Mouse (Mus musculus): ENCODE data around the gene Plekhh3.
A peak's percentile ranks its signal among the peaks of the same experiment; 100 is the strongest.

Gene Plekhh3

DNA sequence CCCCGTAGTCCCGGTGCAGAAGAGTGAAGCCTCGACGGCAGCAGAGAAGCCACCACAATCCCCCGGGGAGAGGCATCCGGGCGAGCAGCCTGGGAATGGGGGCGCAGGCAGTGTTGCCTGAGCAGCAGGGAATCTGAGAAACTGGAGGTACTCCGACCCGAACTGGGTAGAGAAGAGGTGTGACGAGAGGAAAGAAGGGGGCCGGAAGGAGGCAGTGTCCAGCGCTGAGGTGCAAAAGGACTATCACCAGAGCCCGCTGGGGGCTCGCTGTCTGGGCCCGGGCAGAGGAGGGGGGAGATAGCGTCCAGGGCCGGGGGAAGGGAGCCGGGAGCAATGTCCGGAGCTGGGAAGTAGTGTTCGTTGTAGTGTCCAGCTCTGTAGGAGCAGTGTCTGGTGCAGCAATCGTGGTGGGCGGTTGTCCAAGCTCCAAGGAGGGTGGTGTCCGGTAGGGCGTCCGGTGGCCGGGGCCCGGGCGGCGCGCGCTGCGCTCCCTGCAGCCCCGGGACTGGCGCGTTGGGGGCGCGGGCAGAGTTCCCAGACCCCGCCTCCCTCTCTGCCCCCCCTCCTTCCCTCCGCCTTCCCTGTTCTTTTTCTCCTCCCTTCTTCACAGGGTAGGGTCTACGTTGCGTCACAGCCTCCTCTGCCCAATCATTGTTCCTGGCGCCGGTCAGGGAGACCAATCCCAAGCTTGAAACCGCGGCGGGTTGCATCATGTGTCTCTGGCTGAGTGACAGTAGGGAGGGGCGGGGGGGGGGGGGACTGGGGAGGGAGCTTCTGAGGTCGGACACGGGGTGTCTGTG, at the start of gene Plekhh3:
Plekhh3 (minus strand) TSS at position 541 of the 800 bp plus-strand sequence.
- peak; percentile 83 for DNase-seq (ENCODE audit: low spot score)

DNA sequence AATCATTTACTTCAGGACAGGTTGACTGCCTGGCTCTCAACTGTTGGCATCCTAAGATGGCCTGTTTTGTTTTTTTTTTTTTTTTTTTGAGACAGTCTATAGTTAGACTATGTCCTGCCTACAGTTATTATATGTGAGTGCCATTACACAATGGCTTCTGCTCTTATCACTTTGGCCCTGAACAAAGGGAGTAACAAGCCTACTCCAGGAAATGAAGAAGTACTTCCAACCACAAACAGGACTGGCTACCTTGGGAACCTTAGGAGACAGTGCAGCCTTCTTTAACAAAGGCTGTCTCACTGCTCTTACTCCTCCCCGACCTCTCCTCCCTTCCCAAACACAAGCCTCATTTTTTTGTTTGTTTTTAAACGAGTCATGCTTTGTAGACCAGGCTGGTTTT, 49.7 kb upstream of the Plekhh3 start:
- no peak for DNase-seq (ENCODE audit: low spot score)

DNA sequence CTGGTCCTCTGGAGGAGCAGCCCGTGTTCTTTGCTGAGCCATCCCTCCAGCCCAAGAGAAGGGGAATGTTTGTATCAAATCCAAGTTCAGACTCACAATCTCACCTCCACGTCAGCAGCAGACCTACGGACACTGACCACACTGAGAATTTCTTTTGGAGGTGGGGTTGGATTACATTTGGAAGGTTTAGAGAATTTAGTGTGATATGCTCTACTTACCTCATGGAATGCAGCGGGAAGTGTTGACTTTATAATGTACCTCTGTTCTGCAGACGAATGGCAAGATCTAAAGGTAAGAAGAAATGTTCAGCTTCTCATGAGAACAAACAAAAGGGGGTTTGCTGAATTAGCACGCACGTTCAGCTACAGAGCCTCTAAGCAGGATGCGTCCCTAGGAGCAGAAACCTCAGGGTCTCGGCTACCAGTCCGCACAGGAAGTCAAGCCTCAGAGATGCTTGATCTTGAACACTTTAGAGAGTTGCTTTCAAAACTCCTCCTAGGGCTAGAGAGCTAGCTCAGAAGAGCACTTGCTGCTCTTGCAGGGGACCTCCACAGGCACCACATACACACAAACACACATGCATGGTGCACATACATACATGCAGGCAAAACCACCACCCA, 47.4 kb upstream of the Plekhh3 start:
- no peak for DNase-seq (ENCODE audit: low spot score)

DNA sequence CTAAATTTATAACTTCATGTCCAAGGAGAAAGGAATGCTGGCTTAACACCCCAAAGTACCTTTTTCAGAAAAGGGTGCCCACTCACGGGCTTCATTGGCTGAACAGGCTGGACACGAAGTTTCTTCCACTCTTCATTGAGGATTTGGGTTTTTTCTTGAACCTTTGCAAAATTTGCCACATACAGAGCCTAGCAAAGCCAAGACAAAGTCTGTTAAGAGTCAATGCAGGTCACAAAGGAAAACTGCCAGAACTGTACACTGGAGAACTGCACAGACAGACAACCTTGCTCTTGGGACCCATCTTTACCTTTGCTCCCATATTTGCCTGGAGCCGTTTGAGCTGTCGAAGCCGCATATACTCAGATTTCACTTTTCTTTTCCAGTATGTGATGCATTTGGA, 45.8 kb upstream of the Plekhh3 start:
- DNase-seq (ENCODE audit: low spot score) = no peak

DNA sequence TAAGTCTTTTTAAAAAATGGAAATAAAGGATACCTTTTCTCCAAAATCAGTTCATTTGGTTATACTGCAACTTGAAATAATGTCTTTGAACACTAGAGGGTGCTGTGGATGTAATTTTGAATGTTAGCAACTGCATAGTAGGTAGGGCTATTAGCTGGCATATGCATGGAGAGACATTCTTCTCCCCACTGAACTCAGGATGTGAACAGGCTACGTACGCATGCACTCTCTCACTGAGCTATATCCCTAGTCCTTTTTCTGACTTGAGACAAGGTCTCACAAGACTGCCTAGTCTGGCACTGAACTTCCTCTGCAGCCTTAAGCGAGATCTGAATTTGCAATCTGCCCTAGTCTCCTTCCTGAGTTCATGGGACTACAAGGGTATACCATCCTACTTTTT, 40.8 kb upstream of the Plekhh3 start:
- peak; percentile 31 for DNase-seq (ENCODE audit: low spot score)

DNA sequence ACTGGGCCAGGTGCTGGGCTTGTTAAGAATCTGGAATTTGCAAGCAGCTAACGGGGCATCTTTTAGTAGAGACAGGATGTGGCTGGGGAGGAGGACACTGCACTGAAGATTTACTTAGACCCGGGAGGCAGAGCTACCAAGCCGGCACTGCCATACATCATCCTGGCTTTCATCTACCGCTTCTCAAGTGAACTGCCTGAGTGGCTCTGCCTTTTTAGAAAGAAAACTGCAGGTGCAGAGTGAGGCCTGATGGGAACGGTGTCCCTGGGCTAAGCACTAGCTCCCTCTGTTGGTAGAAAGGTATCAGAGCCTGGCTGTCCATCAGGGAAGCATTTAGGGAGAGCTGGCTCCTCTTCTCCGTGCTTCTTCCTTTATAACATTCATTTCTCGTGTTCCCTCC, 29.8 kb upstream of the Plekhh3 start:
- no peak for DNase-seq (ENCODE audit: low spot score)

DNA sequence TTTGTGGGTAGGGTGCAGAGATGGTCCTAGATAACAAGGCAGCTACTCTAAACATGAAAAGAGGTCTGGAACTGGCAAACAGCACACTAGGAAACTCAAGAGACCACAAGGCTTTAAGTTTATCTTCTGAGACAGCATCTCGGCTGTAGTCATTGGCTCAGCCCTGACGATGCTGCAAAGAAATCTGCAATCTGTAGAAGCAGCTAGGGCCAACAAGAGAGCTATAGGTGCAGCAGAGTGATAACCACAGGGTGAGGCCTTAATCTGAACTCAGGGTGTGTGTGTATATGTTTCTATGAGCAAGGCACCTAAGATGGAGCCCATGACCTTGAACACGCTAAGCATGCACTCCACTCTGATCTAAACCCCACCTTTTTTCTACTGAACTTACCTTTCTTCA, 28.4 kb upstream of the Plekhh3 start:
- DNase-seq (ENCODE audit: low spot score) = no peak

DNA sequence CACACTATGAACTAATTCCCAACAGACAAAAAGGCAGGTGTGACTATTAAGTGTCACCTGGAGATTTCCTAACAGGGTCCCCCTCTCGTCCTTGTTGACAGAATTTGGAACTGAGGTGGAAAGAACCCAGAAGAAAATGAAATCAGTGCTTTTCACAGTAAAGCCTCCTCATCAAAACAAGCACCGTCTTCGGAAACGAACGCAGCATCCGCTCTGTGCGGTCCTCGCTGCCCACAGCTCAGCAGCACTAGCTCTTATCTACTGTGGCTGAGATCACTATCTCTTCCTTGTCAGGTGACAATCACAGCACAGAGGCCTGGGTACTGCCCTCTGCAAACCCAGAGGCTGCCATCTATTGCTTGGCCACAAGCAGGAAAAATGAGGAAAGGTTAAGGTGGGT, 25.0 kb upstream of the Plekhh3 start:
- no peak for DNase-seq (ENCODE audit: low spot score)

DNA sequence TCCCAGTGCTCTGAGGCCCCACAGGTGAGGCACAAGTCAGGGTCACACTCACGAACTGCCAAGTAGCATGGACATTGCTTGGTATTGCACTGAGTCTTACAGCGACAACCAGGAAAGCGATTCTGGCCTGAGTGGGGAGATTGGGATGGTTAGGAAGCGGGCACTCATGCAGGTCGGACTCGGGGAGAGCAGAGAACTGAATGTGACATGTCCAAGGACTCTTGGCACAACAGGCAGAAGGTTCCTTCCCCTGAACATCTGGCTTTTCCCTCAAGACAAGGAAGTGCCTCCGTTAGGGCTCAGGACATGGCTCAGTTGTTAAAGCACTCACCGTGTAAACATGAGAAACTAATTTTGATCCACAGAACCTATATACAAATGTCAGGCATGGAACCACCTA, 24.4 kb upstream of the Plekhh3 start:
- no peak for DNase-seq (ENCODE audit: low spot score)

DNA sequence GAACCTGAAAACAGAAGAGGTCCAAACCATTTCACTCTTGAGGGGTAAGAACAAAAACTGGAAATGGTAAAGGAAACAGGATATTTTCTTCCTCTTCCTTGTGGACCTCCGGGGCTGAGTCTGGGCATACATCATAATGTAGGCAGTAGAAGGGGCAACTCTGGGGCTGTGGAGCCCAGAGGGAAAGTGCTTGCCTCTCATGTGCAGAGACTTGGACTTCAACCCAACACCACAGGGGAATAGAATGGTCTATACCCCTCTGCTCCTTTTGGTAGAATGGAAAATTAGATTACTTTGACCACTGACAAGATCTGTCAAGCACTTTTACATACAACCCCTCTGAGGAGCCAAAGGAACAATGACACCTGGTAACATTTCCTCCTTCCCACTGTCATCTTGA, 23.9 kb upstream of the Plekhh3 start:
- DNase-seq (ENCODE audit: low spot score) = no peak

DNA sequence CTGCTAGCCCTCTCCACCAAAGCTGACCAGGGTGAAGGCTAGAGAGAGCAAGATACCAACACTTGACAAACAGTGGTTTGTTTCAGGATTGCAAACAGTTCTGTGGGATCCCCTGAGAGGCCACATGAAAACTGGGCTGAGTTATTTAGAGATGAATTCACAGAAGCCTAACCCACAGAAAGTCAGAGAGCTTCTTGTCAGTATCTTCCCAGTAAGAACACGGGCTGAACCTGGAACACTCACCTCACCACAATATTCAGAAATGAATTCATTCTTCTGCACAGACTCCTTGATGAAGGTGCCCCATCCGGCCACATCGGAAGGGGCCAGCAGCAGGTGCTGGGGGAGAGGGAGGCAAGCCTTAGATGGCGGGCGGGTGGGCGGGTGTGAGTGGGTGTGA, 23.5 kb upstream of the Plekhh3 start:
- no peak for DNase-seq (ENCODE audit: low spot score)

DNA sequence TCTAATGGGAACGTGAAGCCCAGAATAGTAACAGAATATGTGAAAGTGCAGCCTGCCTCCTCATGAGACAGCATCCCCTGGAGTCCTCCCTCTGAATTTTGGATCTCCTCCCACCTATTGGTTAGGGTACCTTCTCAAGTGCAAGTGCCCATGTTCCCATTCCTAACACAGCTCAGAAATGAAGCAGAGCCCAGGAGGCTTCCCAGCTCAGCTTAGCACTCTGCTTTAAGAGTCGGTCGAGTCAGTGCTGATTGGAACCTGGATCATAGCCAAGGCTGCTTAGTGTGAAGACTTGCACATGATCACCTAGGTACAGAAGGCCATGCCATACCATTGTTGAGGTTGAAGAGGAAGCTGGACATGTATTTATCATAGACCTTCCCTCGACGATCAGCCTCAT, 23.0 kb upstream of the Plekhh3 start:
- DNase-seq (ENCODE audit: low spot score) = no peak

DNA sequence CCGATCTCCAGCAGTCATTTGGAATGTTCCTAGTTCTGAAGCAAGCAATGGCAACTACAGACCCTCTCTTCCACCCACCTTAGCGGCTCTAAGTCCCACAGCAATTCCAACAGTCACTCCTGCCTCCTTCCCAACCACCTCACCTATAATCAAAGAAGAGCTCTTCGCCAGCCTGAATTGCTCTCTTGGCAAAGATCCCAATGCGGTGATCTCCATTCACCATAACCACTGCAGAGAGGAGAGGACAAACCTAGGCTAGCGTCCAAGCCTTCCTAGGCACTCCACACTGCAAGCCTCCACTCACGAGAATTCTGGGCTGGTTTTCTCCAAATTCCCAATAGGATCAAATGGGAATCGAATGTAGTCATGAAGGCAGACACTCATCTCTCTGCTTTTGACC, 21.9 kb upstream of the Plekhh3 start:
- DNase-seq (ENCODE audit: low spot score) = no peak

DNA sequence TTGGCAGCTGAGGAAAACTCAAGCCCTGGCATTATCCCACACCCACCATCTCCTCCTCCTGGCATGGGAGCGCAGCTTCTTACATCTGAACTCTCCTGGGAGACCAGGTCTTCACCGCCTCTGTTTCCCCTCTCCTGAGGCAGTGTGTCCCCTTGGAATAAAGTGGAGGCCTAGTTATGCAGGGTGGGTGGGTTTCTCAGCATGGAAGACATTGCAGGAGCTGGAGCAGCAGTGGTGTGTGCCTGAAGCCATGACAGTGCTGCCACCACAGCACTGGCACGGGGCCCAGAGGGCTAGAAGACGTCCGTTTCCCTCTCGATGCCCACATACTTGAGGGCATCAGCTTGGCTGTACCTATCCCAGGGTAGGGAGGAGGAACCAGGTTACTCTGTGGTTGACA, 21.5 kb upstream of the Plekhh3 start:
- DNase-seq (ENCODE audit: low spot score) = no peak

DNA sequence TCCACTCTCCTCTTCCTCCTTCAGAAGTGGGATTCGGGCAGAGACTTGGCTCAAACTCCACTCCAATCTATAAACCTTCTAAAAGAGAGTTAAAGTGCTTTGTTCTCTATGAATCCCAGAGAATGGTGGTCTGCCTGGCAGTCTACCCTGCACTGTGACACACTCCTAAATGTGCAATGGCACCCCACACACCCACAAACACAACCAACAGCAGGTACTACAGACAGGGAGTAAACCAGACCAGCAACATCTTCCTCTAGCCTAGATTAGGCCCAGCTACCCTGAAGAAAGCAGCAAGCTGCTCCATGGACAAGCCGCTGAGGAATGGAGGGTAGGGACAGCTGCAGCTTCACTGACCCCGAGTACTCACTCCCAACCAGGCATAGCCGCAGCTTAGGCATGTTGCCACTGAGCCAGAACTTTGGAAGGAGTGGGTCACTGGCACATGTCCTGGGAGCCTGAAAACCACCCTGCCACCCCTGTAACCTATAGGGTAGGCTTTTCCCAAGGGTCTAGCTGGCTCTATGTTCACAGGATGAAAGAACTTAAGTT, 20.8 kb upstream of the Plekhh3 start:
- no peak for DNase-seq (ENCODE audit: low spot score)

DNA sequence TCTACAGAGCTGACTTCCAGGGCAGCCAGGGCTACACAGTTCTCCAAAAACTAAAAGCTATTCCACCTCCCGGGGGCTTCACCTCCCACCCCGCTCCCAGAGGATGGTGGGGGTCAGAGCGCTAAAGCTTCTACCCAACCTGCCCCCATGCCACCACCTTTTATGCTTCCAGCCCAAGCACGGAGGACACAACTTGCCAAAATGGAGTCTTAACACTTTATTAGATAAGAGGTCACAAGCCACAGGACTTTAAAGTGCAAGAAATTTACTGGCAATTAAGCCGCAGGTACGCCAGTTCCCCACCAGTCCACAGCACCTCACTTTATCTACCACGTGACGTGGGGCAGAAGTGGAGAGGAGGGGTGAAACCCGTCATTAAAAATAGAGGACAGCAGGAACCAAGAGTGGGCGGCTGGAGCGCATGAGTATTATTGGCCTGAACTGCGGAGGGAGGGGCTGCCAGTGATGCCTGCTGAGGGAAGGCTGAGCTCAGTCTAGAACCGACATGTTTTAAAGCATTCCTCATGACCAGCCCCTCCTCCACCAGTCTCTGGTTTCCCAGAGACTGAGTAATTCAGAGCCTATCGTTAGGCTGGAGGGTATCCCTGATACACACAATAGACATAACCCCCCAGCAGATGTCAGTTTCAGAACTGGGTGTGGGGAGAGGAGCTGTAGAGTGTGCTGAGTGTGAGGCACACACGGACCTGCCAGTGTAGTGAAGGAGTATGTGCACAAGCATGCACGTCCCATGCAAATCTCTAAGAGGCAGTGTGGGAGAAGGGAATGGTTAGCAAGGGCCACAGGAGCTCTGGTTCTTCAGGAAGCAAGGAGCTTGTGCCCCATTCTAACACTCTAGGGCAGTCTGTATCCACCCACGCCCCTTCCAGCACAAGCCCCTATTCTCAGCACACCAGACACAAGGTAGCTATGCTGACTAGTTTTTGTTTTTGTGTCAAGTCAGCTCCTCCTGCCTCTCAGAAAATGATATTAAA, 20.1 kb upstream of the Plekhh3 start:
- no peak for DNase-seq (ENCODE audit: low spot score)

DNA sequence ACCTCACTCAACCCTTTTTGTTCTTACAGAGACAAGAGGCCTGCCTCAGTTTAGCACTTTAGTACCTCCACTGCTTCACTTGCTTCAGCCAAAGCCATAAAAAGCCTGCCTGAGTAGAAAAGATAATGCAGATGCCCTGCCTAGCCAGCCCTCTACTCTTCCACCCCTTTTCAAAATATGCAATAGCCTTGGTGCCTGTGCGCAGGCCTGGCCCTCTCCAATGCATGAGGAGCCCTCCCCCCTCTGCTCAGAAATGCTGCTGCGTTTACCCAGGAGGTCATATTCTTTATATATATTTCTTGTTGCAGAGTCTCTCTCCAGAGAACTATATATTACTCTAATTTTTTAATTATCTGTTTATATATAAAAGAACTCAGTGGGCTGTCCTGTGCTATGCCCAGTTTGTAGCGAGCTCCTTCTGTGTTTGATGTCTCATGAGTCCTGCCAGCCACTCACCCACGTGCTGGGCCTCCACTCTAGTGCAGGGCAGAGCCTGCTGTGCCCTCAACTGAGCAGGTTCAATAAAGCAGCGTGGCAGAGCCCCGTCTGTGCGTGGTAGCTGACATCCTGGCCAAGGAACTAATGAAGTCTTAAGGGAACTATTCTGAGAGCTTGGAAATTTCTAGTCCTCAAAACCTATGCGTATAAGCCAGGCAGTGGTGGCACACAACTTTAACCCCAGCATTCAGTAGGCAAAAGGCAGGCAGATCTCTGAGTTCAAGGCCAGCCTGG, 19.2 kb upstream of the Plekhh3 start:
- no peak for DNase-seq (ENCODE audit: low spot score)

DNA sequence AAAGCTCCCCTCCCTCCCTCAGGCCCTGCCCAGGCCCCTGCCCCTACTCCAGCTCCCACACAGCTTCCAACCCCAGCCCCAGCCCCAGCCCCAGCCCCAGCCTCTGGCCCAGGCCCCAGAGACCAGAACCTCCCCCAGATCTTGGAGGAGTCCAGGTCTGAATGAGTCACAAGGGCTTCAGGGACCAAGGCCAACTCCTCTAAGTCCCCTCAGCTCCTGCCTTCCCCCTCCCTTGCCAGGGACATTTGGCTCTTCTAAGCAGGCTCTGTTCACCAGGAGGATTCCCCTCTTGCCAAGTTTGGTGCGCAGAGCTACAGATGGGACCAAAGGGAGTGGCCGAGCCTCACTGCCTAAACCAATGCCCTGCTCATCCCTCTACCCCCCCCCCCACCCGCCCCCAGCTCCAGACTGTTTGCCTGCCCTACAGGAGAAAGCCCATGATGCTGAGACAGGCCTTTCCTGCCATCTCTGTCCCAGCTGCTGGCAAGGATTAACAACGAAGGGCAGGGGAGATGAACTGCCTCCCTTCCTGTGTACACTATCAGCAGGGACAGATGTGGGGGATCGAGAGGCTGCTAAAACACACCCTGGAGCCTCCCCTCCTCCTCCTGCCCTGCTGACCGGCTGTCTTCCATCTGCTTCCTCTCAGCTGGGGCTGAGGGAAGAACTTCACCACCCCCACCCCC, 18.5 kb upstream of the Plekhh3 start:
- DNase-seq (ENCODE audit: low spot score) = peak; percentile 56

DNA sequence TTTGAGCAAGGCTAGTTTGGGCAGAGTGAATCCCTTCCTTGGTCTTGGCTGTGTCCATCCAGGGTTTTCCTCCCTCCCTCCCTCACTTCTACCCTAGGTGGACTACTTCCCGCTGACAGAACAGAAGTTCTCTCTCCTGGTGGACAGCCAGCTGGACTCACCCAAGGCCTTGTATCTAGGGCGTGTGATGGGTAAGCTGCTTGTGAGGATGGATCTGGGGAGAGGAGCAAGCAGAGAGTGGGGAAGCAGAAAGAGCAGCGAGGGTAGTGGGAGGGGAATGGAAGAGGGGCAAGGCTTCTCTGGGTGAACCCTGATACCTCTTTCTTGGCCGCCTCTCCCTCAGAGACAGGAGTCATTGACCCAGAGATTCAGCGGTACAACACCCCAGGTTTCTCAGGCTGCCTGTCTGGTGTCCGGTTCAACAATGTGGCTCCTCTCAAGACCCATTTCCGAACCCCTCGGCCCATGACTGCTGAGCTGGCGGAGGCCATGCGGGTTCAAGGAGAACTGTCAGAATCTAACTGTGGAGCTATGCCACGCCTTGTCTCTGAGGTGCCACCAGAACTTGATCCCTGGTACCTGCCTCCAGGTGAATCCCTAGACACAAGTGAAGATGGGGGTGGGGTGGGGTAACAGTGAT, 17.1 kb upstream of the Plekhh3 start:
- DNase-seq (ENCODE audit: low spot score) = peak; percentile 36

DNA sequence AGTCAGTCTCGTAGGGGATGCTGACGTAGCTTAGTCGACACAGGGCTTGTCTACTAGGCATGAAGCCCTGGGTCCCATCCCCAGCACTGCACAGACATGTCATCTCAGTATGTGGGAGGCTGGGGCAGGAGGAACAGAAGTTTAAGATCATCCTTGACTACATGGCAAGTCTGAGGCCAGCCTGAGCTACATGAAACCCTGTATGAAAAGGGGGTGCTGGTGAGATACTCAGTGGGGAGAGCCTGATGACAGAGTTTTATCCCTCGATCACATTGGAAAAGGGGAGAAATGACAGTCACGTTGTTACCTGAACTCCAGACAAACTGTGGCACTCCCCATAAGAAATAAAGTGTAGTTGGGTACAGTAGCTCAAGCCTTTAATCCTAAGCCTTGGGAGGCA, 16.4 kb upstream of the Plekhh3 start:
- no peak for DNase-seq (ENCODE audit: low spot score)
